Mouse (Mus musculus) cerebellum, postnatal 36 days (tissue): ENCODE results near the gene Map7d3.

Source experiments
- DNase-seq, 2 experiments: peaks; one replicate each; pipeline ENCODE4 v3.0.0; 2021 to 2022; ENCODE audit warnings: mixed read lengths in 2 of 2

Gene Map7d3

DNA sequence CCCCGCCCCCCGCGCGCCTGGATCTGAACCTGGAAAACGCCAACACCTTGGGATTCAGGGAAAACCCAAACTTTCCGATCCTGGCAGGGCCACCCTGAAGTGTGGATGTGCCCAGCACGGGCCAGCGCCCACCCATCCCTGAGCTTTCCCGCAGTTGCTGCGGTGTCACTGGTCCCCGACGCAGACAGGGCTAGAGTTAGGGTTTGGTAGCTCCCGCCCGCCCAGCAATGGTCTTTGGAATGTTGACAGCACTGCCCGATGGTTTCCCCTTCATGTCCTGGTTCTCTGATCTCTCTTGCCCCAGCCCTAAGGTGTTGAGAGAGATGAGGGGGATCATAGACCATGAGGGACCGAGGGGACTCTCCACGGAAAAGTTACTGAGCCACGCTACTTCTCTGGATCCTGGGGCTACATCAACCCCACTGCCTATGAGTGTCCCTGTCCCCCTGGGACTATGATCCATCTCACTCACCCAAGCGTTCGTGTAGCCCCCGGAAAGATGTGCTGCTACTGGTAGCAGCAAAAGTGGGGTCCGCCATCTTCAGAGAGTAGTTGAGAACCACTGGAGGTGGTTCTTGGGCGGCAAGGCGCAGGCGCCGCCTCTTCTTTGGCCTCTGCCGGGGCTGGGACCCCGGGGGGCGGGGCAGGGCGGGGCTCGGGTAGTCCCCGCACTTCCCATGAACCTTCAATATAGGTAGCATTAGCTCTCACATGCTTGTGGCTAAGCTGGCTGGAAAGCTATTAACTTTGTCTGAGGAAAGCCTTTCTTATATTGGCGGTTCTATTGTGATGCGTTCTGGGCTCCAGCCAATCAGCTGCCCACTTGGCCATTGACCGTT is at the start of gene Map7d3:
Gene Map7d3 (minus strand): TSS at position 562 of the 839 bp plus-strand sequence.
- no peak for DNase-seq

DNA sequence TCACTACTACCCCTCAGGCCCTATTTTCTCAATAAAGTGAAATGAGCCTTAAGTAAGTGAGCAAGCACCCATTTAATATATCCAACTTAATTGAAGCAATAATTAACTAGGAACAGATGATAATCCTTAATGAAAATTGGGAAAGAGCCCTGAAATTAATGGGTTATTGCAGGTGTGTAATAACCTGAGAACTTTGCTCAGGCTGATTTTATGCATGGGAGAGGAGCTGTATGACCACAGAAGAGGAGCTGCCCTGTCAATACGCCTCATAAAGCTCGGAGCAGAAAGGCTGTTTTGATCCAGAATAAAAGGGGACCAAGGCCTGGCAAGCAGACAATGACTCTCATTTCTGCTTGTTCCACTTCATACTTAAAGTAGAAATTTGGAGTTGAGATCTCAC is 47.7 kb upstream of the Map7d3 start, which contains the start of gene Adgrg4:
Gene Adgrg4 (plus strand): TSS at position 301 of the 400 bp plus-strand sequence.
- DNase-seq, result no peak

DNA sequence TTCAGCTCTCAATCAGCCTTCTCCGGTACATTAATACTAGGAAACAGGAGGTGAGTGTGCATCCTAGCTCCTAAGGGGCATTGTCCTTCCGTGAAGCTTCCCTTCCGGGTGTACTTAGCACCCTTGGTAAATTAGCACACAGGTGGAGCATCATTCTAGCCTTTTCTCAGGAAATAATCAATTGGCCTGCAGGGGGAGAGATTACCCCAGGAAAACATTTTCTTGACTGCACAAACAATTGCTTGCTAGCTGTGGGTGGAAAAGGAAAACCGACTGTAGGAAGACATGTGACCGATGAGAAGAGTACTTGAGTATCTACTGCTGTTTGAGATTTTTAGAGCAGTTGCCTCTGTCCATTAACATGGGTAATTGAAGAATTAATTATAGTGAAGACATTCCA is 19.1 kb upstream of the Map7d3 start:
- DNase-seq, result no peak

DNA sequence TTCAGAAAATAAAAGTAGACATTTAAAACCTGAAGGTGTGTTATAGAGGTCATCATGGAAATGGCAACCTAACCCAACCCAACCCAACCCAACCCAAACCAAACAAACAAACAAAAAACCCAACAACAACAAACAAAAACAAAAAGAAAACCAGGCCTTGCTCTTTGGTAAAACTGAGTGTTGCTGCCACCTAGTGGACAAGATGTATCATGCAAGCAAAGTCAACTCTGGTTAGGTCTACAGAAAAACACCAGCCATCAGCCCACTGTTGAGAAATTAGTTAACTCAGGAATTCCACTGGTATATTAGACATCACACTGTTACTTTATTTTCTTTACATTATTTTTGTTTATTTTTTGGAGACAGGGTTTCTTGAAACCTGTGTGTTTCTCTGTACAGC is 17.2 kb upstream of the Map7d3 start:
- peak; percentile 10 to 39 for DNase-seq

DNA sequence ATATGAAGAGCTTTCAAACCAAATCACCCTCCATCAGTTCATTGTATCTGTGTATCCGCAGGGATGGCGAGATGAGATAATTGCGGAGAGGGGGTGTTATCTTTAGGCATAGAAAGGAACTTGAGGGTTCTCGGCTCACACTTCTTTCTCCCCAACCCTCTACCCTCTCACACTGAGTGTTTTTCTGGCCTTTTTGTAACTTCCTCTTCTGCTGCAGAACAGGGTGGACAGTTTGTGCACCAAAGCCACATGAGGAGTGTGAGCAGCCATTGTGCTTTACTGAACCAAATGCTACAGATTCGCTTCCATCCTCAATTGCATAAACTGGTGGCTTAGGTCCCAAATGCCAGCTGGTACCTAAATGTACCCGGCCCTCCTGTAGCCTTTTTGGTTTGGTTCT is 13.7 kb upstream of the Map7d3 start:
- DNase-seq, result no peak

DNA sequence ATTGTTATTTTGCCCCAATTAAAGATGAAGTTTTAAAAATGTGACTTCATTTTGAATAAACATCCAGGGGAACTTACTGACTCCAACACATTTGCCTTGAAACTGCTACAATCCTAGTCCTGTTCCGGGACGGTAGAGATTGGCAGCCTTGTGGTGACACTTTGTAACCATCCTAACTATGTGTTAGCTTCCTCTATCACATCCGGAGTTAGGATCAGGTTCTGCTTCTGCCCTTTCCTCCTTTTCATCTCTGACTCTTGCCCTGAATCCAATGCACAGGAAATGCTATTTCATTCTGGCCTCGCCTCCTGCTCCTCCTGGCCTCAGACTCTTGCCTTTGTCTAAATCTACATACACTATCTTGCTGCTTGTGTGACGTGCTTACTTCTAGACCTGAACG is 5.4 kb upstream of the Map7d3 start:
- no peak for DNase-seq

DNA sequence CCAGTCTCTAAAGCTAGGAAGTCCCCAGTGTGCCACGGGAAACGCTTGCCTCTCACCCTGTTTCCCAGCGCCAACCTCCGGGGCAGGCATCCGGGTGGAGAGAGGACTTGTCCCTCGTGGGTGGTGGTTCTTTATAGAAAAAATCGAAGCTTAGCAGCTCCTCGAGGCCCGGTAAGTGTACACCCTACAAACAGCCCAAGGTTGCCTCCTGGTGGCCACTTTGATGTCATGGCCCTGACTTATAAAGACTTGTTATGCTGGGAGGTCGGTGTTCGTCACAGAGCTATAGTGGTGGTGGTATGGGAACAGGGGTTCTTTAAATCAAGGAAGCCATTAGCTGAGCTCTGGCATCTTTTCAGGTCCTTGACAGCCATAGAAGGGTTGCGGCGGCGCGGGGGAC is 30.9 kb downstream of the Map7d3 start:
- peak; percentile 63 to 64 for DNase-seq

DNA sequence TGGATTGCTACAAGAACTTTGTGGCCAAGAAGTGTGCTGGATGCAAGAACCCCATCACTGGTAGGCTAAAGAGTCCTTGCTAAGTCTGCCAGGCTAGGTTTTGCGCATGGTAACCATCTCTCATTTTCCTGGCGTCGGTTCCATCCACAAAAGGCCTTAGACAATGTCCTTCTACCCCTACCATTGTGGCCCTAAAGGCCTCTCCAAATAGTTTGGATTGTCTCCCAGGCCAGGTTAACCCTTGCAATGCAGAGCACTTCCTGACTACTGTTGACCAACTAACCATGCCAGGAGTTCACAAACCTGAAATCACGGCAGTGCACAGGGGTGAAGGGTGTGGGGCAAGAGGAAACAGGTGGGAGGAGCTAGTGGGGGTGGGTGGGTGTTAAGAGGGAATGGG is 31.5 kb downstream of the Map7d3 start:
- no peak for DNase-seq

DNA sequence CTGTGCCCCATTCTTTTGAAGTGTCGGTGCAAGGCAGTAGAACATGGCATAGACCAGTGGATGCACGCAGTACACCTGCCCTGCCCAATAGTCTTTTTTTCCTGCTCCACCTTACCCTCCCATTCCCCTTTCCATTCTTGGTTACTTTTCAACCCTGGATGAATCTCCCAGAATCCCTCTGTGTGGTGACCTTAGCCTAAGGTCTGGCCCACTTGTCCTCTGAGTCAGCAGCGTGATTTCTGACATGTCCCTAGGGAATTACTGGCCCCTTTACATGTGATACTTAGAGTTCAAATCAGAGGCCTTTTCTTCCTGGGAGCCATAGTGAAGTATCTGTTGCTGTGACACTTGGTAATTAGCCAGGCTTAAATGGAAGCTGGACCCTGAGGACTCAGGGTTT is 34.6 kb downstream of the Map7d3 start:
- no peak for DNase-seq

DNA sequence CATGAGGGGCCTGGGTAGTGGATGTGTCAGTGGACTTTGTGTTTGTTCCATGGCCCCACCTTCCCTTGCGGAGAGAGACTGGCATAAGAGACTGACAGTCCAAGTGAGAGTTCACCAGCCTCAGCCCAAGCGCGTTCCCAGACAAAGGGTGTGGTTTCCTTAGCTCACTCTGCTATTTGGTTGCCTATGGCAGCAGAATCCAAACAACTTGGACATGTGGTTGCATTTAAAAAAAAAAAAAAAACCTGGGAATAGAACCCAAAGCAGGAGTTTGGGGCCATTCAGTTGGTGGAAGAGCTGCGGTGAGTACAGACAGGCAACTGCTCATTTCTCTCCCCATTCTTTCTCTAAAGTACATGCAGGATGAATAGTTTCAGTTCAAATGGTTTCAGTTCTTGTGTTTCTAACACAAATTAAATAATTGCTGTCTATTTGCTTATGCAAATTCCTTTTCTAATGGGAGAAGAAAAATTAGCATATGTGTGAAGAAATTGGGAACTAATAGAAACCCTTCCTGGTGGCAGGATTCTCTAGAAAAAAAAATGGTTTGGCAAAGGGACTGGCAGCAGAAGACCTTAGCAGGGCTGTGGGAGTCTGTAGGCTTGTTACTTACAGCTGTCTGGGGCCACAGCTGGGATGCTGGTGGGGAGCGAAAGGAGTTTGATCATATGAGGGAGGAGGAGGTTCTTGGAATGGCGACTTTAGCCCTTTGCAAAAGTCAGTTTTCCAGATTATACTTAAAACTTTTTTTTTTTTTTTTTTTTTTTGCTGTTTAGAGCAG is 35.7 kb downstream of the Map7d3 start:
- DNase-seq, result no peak

DNA sequence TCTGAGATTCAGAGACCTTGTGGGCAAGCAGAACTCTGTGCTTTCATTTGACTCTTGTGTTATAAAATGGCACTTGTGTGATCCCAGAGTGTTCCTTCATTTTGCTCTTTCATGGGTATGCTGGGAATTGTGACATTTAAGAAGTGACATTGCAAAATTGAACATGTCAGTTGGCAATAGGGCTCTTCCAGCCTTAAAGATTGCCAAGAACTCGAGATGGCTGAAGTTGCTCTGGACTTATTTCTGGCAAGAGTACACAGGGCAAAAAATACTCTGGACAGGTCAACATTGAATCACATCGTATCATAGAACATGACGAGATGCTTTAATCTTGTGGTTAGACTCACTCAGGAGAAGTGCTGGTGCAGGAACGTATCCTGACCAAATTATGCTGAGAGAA is 48.8 kb downstream of the Map7d3 start:
- no peak for DNase-seq

DNA sequence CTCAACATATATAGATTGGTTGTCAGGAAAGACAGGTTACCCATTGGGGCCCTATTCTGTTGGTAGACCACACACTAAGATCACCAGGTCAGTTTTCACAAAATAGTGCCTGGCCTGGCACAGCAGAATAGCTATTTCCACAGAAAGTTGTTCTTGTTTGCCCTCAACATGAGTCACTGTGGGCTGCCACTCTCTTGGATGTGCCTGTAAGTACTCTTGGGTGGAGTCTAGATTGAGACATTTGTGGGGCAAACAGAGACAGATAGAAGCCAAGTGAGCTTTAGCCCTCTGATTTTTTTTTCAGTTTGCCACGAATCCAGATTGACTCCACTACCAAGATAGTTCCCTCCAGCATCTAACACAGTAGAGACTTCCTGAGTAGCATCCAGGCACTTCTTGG is 50.4 kb downstream of the Map7d3 start:
- no peak for DNase-seq

DNA sequence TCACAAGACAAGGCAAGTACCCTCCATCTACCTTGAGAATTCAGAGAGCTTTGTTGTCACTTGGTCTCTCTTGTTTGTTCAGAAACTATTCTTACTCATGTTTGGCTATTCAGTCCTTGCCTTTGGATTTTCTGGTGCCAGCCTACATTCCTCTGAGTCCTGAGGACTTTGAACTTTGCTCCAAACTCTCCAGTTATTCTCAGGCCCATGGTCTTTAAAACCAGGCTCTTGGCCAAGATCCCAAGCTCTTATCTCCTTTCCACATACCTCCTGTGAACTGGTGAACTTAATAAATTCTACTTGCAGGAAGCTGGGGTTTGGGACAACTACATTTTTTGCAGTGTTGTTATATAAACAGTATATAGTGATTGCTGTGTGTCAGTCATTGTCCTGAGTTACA is 52.3 kb downstream of the Map7d3 start:
- no peak for DNase-seq

DNA sequence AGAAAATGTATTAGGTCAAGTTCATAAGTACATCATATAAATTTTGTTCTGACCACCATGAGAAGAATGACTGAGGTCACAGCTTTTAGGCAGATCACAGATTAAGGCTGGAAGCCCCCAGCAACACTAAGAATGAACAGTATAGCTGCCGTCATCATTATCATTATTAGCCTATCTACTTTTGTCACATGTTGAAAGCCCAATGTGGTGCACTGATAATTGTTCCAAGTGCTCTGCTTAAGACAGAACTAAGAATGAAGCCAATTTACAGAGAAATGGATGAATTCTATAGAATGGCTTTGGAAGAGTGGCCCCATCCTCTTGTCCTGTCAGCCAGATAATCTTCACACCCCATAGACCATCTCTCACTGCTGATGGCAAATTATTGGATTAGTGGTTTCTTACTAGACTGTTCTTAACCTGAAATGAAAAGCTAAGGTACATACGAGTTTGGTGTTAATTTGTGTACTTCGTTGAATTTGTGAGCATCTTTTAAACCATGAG is 61.8 kb downstream of the Map7d3 start:
- DNase-seq, result no peak

DNA sequence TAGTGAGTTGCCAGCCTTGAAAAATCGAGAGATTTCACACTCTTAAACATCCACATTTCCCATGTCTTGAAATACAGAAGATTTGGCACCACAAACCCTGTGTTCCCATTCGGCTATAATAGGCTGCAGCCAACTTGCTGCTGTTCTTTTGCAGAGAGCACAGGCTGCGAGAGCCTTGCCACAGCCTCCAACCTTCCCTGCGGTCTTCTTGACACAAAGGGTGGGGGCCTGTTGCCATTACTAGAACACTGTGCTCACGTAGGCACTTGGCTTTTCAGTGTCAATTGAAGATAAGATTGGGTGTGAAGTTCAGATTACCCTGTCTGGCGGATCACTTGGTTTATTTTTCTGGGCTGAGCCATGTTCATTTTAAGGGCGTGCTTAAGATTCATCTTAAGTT is 65.8 kb downstream of the Map7d3 start:
- no peak for DNase-seq

DNA sequence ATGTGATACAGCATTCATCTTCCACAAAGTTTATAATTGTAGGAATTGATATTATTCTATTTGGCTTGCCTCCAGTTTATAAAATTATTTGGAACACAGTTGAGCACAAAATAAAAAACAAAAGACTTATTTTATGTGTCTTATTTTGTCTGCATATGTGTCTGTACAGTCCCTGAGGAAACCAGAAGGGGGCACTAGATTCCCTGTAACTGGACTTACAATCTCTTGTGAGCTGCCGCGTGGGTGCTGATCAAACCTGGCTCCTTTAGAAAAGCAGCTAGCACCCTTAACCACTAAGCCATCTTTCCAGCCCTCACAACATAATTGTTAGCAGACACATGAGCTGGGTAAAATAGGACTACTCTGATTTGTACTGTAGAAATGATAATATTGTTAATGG is 66.5 kb downstream of the Map7d3 start:
- peak; percentile 21 to 40 for DNase-seq

DNA sequence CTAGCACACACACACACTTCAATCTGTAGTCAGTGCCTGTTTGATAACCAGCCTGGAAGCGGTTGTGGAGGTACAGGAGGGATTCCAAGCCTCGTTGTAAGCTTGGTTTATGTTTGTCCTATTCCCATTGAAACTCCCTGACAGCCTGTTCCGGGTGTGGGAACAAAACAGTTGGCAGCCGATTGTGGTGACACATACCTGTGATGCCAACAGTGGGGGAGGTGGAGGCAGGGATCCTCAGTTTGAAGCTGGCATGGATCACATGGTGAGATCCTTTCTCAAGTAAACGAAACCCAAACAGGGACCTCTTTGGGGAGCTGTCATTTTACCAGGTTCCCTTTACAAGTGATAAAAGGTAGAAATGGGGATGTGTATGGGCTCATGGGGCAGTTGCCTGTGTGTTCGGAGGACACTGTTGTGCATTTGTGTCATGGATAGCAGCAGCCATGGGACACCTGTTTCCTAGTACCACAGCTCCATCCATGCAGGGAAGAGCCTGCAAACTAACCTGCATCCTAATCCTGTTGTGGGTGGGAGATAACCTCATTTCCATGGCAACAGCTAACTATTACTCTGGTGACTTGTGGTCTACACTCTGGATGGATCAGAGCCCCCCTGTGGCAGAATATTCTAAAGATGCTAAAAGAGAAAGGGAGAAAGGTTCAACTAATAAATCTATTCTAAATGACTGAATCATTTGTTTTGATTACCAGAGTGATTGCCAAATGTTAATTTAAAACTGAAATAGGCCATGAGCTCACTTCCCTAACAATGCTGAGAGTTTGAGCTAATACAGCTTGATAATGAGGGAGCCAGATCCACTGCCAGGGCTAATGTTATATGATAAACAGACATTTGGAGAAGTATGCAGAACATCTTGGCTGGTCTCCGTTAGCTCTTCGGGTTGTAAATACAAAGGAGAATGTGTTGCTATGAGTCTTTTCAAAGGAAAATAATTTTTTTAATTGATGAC is 68.5 kb downstream of the Map7d3 start:
- peak; percentile 48 to 54 for DNase-seq

DNA sequence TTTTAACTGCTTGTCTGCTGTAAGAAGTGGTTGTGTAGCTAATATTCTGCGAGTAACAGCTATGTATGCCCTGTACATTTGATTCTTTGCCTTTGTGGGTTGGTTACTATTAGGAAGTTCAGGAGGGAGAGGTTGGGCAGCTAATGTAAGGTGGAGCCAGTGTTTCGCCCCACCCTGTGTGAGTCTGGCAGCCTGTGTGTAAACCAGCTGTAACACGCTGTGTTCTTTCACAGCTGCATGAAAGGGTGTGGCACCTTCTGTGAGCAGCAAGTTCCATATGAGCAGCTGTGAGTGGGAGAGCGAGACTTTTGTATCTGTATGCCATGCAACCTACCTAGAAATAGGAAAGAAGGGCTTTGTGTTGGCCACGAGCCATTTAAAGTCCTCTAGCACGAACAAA is 70.0 kb downstream of the Map7d3 start:
- DNase-seq, result no peak

DNA sequence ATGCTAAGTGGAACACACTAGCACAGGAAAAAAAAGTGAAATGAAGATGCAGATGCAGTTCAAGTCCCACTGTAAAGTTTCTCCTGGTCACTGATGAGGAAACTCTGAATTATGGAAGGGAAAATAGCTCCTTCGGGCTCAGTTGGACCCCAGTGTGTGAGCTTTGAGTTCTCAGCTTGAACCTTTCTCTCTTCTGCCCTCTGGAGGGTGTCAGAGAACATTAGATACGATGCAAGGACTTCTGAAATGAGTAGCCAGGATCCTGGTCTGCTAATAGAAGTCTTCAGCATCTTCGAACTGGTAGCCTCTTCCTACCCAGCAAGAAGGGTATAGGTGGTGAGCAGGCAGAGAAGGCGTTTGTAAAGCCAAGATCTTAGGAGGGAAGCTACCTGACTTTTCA is 70.6 kb downstream of the Map7d3 start:
- DNase-seq, result no peak
